Mouse (Mus musculus) hindbrain, embryonic 11.5 days (tissue): ENCODE measurements at regions not wholly inside any gene's neighbourhood (a gene's known extent, or its start where the extent isn't known, plus 50 kb on each side); places are given as distances from the start of the nearest gene placed in this dataset.

ENCODE experiments used
- ATAC-seq: fragments of 200-750 bp; cut with Nextera tagmentation; 2 replicates; pipeline ENCODE4 v1.8.0; 2017; ENCODE audit warnings: mild to moderate bottlenecking, moderate TSS enrichment, moderate library complexity; ENCODE audit not compliant: low FRiP score
- DNase-seq: peaks from one replicate; pipeline ENCODE4 v3.0.0-alpha.2; 2015; ENCODE audit warnings: low spot score
- H3K27ac ChIP-seq: fragments of 300-500 bp; sonication (generic); 2 replicates; pipeline ENCODE4 v1.5.1; 2014; ENCODE audit warnings: mild to moderate bottlenecking, low read depth, low read length
- H3K27me3 ChIP-seq: fragments of 300-500 bp; sonication (generic); 2 replicates; pipeline ENCODE4 v1.6.1; 2014; ENCODE audit warnings: mild to moderate bottlenecking, low read length, moderate library complexity, mixed read lengths; ENCODE audit not compliant: control insufficient read depth, insufficient read depth
- H3K36me3 ChIP-seq: fragments of 300-500 bp; sonication (generic); 2 replicates; pipeline ENCODE4 v1.6.1; 2014; ENCODE audit warnings: mild to moderate bottlenecking, low read length, moderate library complexity, mixed read lengths; ENCODE audit not compliant: control insufficient read depth, insufficient read depth
- H3K4me1 ChIP-seq: fragments of 300-500 bp; sonication (generic); replicated peaks from 2 replicates; pipeline ENCODE4 v1.6.1; 2014; ENCODE audit warnings: low read length, mixed read lengths; ENCODE audit not compliant: control insufficient read depth, insufficient read depth
- H3K4me2 ChIP-seq: fragments of 300-500 bp; sonication (generic); replicated peaks from 2 replicates; pipeline ENCODE4 v1.6.1; 2014; ENCODE audit warnings: mild to moderate bottlenecking, low read depth, low read length
- H3K4me3 ChIP-seq: fragments of 300-500 bp; sonication (generic); 2 replicates; pipeline ENCODE4 v1.5.1; 2014; ENCODE audit warnings: low read depth, low read length
- H3K9ac ChIP-seq: fragments of 300-500 bp; sonication (generic); 2 replicates; pipeline ENCODE4 v1.6.1; 2014; ENCODE audit warnings: low read depth, low read length
- H3K9me3 ChIP-seq: fragments of 300-500 bp; sonication (generic); 2 replicates; pipeline ENCODE4 v1.6.1; 2016; ENCODE audit warnings: low read length; ENCODE audit not compliant: control insufficient read depth
- WGBS: fragments of 180-500 bp; shearing (Covaris S2); extraction: QIAGEN DNeasy Blood & Tissue Kit; methylation state at CpG from one replicate; pipeline ENCODE4 v1.1.7; 2014; 5-methylcytosine and 5-hydroxymethylcytosine counted together

DNA sequence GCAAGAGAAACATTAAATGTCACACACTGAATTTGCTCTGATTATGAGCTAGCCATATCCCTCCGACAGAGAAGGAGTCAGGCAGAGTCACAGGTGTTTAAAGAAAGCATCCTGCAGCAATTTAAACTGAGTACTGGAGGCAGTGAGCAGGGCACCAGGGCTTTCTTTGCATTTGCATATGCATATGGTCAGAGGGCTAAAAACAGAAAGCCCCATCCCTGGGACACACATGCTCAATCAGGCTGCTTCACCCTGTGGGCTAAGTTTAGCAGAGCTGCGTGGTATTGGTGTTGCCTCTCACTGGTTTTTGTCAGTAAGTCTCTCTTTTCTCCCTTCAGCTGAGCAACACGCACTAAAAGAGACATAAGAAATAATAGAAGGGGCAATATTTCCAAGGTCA is 289.9 kb upstream of the Rps6ka3 start:
- ATAC-seq (no peak), DNase-seq (no peak)
- no peak overlapping the region for H3K4me3 ChIP-seq
- no peak overlapping the region for H3K27ac ChIP-seq
- WGBS = 53% methylated on average over 3 of the region's 3 CpGs
- no peaks in the 10 kb centered on the region for H3K27me3 ChIP-seq
- no peak overlapping the region for H3K9ac ChIP-seq
- no peaks in the 10 kb centered on the region for H3K9me3 ChIP-seq
- H3K36me3 ChIP-seq = no peaks in the 10 kb centered on the region
- H3K4me2 ChIP-seq = no peak overlapping the region
- H3K4me1 ChIP-seq = no peaks in the 10 kb centered on the region

DNA sequence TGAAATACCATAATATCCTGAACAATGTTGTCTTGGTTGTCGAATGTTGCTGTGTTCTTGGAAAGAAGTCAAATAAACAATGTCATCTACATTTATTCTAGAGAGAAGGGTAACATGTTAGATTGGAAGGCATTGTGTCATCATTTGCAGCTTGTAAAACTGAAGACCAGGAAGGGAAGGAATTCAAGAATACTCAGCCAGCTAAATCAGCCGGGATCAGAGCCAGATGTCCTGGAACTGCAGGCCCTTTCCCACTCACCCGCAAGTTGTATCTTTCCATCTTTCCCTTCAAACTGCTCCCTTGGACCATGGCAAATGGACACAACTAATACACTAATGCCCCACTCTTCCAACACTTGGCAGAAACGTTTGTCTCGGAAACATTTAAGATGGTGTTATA is 288.7 kb upstream of the Rps6ka3 start:
- DNase-seq (no peak), ATAC-seq (no peak)
- Histone ChIP-seq H3K27me3 (no peaks in the 10 kb centered on the region), H3K27ac (no peak overlapping the region), H3K36me3 (no peaks in the 10 kb centered on the region), H3K4me1 (no peaks in the 10 kb centered on the region), H3K4me3 (no peak overlapping the region), H3K9me3 (no peaks in the 10 kb centered on the region), H3K9ac (no peak overlapping the region), H3K4me2 (no peak overlapping the region)
- WGBS = 63% methylated on average over 5 of the region's 5 CpGs

DNA sequence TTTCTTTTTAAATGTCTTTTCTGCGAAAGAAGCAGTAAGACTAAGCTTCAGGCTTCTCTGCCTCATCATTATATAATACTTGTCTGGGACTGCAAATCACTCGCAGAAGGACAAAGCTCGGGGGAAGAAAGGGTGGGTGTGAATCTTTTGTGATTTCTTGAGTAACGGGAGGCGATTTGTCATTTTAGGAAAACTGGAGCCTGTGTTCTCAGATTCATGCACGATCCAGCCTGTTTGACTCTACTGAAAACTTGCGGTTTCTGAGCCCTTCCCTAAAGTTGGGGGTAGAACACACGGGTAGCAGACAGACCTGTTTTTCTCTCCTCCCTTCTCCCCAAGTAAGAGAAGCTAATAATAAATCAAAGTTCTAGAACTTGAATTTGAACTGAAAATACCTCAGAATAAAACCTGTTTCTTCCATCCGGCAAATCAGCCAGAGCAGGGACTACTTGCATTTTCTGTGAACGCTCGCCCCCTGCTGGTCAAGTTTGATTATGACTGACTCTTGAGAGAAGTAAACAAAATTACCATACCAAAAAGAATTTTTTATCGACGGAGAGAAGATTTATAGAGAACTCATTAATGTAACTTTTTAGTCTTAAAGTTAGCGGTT is 288.2 kb upstream of the Rps6ka3 start:
- no peaks in the 10 kb centered on the region for H3K9me3 ChIP-seq
- H3K27me3 ChIP-seq = no peaks in the 10 kb centered on the region
- whole genome bisulfite sequencing = 25% methylated on average over 14 of the region's 14 CpGs
- DNase-seq (peak; percentile 71), ATAC-seq (no peak)
- H3K9ac ChIP-seq = no peak overlapping the region
- H3K4me2 ChIP-seq = no peak overlapping the region
- H3K36me3 ChIP-seq = no peaks in the 10 kb centered on the region
- H3K27ac ChIP-seq = no peak overlapping the region
- no peaks in the 10 kb centered on the region for H3K4me1 ChIP-seq
- no peak overlapping the region for H3K4me3 ChIP-seq

DNA sequence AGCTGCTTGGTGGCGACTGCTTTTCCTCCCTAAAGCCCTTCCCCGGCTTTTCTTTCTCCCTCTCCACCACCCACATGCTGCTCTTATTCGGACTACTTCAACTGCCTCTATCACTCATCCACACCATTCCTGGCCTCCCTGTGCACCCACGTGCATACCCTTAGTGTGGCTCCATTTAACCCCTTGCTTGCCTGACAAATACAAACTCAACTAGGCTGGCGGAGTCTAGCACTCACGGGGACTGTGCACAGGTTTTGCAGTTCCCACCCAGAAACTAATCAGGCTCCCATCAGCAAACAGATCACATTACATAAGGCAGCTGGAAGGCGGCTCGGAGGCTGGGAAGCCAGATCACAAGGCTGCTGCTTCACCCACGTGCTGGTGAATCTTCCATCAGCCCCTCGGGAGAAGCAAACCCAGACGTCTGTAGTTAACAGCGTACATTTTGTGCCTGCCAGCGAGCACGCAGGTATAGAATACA is 287.0 kb upstream of the Rps6ka3 start:
- Histone ChIP-seq H3K27ac (peak overlapping the region; percentile 20; the same call in 1 of the 2 replicates), H3K9me3 (no peaks in the 10 kb centered on the region), H3K4me3 (no peak overlapping the region), H3K36me3 (no peaks in the 10 kb centered on the region), H3K4me1 (no peaks in the 10 kb centered on the region), H3K9ac (no peak overlapping the region), H3K27me3 (no peaks in the 10 kb centered on the region), H3K4me2 (peak overlapping the region; percentile 25; the same call in 1 of the 2 replicates)
- WGBS = 24% methylated on average over 14 of the region's 14 CpGs
- ATAC-seq (peak; percentile 58), DNase-seq (peak; percentile 40)

DNA sequence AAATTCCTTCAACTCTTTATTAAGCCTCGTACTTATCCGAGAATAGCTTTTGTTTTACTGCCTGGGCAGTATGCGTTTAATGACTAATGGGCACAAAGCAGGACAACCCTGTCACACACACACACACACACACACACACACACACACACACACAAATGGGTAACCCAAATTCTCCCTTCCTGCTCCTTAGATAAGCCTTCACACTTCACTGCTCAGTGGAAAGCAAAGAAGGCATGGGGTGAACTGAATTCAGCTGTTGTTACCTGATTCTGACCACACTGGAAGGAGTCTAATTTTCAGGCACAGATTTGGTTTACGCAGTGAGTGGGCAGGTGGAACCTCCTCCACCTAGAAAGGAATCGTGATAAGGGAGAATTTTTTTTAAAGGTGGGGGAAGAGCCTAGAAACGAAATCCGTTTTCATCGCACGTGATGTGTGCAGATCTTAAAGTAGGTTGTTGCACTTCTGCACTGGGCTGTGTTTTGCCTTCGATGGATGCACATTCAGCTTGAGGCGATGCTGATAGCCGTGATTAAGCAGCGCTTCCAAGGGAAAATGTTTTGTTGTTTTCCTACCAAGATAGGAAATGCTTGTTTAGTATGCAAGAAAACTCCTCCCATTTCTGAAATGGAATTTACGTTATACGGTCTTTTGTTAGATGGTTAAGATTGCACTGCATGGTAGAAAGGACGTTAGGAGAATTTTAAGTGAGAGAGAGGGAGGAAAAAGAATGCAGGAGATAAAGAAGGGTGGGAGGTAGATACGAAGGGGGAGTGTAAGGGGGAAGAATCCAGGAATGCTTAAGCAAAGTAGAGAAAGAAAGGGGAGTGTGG is 286.2 kb upstream of the Rps6ka3 start:
- H3K9me3 ChIP-seq = no peaks in the 10 kb centered on the region
- no peaks in the 10 kb centered on the region for H3K36me3 ChIP-seq
- peak; percentile 34 for ATAC-seq
- H3K4me2 ChIP-seq = peak overlapping the region; percentile 26
- H3K9ac ChIP-seq = no peak overlapping the region
- peak; percentile 7 for DNase-seq
- no peaks in the 10 kb centered on the region for H3K27me3 ChIP-seq
- H3K27ac ChIP-seq = peak overlapping the region; percentile 54
- no peak overlapping the region for H3K4me3 ChIP-seq
- 35% methylated on average over 17 of the region's 17 CpGs for WGBS
- H3K4me1 ChIP-seq = no peaks in the 10 kb centered on the region

DNA sequence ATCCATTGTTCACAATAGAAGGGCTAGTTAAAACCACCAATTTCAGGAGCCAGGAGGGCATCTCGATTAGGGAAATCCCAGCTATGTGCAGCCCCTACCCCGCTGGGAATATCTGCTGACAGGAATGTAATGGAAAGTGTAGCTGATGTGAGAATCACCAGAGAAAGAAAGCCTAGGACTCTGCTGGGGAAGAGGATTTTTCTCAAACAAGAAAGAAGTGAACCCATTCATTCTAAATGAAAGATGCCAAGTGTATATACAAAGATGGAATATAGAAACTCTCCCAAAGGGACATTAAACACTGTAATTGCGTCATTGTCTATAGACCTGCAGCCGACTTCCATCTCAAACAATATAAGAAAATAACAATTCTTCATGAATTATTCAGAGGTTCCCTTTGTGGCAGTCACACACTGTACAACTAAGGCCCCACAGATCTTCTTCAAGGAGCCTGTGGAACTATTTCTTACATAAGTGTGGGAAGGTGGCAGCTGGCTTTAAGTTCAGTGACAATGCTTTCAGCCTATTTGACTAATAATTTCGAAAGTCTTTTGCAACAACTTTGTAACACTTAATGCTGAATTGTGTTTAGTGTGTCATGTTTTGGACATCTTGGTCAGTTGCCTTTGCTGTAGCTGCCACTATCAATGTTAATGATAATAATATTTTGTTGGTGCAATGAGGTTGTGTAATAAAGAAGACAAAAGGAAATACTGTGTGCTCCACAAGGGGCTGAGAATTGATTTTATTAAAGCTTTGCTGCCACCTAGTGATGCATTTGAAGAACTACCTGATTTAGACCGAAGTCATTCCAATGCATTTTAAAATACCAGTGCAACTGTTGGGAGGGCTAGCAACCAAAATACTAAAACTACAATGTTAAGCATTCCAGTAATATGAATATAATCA is 285.4 kb upstream of the Rps6ka3 start:
- H3K27me3 ChIP-seq = no peaks in the 10 kb centered on the region
- H3K36me3 ChIP-seq = no peaks in the 10 kb centered on the region
- DNase-seq (peak; percentile 41), ATAC-seq (peak; percentile 81)
- peak overlapping the region; percentile 54; the same call in 1 of the 2 replicates for H3K27ac ChIP-seq
- H3K9me3 ChIP-seq = no peaks in the 10 kb centered on the region
- no peak overlapping the region for H3K9ac ChIP-seq
- 35% methylated on average over 6 of the region's 6 CpGs for WGBS
- peak overlapping the region; percentile 26 for H3K4me2 ChIP-seq
- H3K4me1 ChIP-seq = no peaks in the 10 kb centered on the region
- H3K4me3 ChIP-seq = no peak overlapping the region

DNA sequence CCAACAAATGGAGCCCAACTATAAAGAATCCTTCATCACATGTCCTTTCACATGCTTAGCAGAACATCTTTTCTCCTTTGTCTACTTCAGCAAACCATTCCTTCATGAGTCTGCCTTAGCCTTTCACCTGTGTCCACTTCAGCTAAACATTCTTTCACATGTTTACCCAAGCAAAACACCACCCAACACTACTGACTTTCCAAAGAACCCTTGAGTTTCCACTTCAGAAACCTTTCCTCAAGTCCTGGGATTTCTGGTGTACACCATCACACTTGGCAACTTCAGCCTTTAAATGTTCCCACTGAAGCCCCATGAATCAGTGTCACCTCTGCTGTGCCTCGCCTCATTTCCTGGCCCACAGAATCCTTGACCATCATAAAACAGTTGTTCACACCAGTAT is 278.2 kb upstream of the Rps6ka3 start:
- no peak for DNase-seq
- no peaks in the 10 kb centered on the region for H3K36me3 ChIP-seq
- no peak for ATAC-seq
- WGBS = 69% methylated on average over 1 of the region's 1 CpGs
- no peak overlapping the region for H3K27ac ChIP-seq
- H3K4me3 ChIP-seq = no peak overlapping the region
- no peaks in the 10 kb centered on the region for H3K27me3 ChIP-seq
- no peaks in the 10 kb centered on the region for H3K9me3 ChIP-seq
- H3K4me1 ChIP-seq = no peaks in the 10 kb centered on the region
- H3K9ac ChIP-seq = no peak overlapping the region
- H3K4me2 ChIP-seq = no peak overlapping the region

DNA sequence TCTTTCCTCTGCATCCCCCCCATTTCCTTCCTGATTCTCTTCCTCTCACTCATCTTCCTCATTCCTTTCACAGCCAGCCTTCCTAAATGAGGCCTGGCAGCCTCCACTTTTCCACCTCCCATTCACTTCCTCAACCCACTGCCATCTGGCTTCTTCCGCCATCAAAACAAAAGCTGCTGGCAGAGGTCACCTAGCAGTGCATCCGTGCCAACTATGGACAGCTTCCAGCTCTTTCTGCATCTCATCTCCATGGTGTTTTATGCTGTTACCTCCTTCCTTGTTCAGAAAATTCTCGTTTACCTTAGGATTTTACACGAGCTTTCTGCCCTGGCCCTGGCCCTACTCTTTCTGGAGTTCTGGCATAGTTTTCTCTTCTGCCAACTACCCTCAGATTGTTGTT is 262.9 kb upstream of the Rps6ka3 start:
- Histone ChIP-seq H3K9me3 (no peaks in the 10 kb centered on the region), H3K36me3 (no peaks in the 10 kb centered on the region), H3K27ac (no peak overlapping the region), H3K9ac (no peak overlapping the region), H3K27me3 (no peaks in the 10 kb centered on the region), H3K4me3 (no peak overlapping the region), H3K4me2 (no peak overlapping the region), H3K4me1 (no peaks in the 10 kb centered on the region)
- WGBS = 71% methylated on average over 4 of the region's 4 CpGs
- ATAC-seq (no peak), DNase-seq (no peak)
